9 mouse cellular contexts compared by ENCODE assay signal in genomic region chr2:127336497-127336832, GRCm38 (mm10). TPM values are rescaled to one million over a fixed set of nuclear protein-coding genes. Genes with fewer than 3 reads are reported as not detected.
DNase-seq lines count a peak whose midpoint lies in the region; ATAC-seq and TF ChIP-seq lines count a peak whose summit lies in the region.
"Had no signal": no experiment of that assay in that cellular context is flagged by ENCODE, and none has a peak within 500 bp of the region (broad histone marks: within the 10 kb centered on the region; RNA-seq: fewer than 3 reads in every experiment).

No protein-coding gene starts in this region.

- ATAC-seq in heart, embryonic 15.5 days (replicated peaks; ENCODE audit: insufficient number of reproducible peaks, insufficient read depth, low FRiP score, low read depth) = no peak
- no peak for ATAC-seq in forebrain, postnatal 0 days
- ATAC-seq in liver, postnatal 0 days = no peak

- peak overlapping the region; percentile 66 for H3K9ac ChIP-seq in heart, embryonic 15.5 days
- peak overlapping the region; percentile 69 for H3K9ac ChIP-seq in forebrain, postnatal 0 days
- H3K9ac ChIP-seq in liver, postnatal 0 days (replicated peaks) = peak overlapping the region; percentile 63

- no peak for DNase-seq in heart, adult 11 months
- peak; percentile 36 for DNase-seq in MN1 (ENCODE audit: low spot score)
- DNase-seq in forebrain, postnatal 0 days = no peak
- DNase-seq in liver, postnatal 0 days = no peak
- DNase-seq in frontal cortex, postnatal 10 days (ENCODE audit: low spot score in 2 of 2) = no peak
- no peak for DNase-seq in c-Kit-positive CD71-positive TER-119-positive erythroid progenitor cells, embryonic 14.5 days (ENCODE audit: low spot score)
- no peak for DNase-seq in layer of hippocampus, adult 8-10 months (ENCODE audit: low spot score in 2 of 2)

- no peak for TF ChIP-seq CTCF in forebrain, postnatal 0 days (IDR thresholded peaks at IDR 0.05; ENCODE audit: low read depth)
- no peak for TF ChIP-seq CTCF in liver, postnatal 0 days (IDR thresholded peaks at IDR 0.05; ENCODE audit: low read depth)

- no peaks in the 10 kb centered on the region for H3K36me3 ChIP-seq in heart, embryonic 15.5 days
- H3K36me3 ChIP-seq in forebrain, postnatal 0 days (ENCODE audit: insufficient read depth) = no peaks in the 10 kb centered on the region
- no peaks in the 10 kb centered on the region; the same call in 1 of the 2 replicates for H3K36me3 ChIP-seq in liver, postnatal 0 days (replicated peaks; ENCODE audit: insufficient read depth, low read length)

- H3K4me1 ChIP-seq in heart, embryonic 15.5 days (replicated peaks) = peaks cover 38% of the 10 kb centered on the region
- no peaks in the 10 kb centered on the region for H3K4me1 ChIP-seq in forebrain, postnatal 0 days (ENCODE audit: insufficient read depth)
- H3K4me1 ChIP-seq in liver, postnatal 0 days (ENCODE audit: insufficient read depth) = peaks cover 20% of the 10 kb centered on the region

- TF ChIP-seq EP300 in liver, postnatal 0 days (IDR thresholded peaks at IDR 0.05; ENCODE audit: low read depth) = no peak

- peak overlapping the region; percentile 93 for H3K4me2 ChIP-seq in heart, embryonic 15.5 days
- peak overlapping the region; percentile 89 for H3K4me2 ChIP-seq in forebrain, postnatal 0 days (ENCODE audit: low read depth)
- H3K4me2 ChIP-seq in liver, postnatal 0 days (ENCODE audit: low read depth, low read length) = peak overlapping the region; percentile 89

- WGBS in heart, embryonic 15.5 days = 2% methylated on average over 33 of the region's 33 CpGs
- 7% methylated on average over 33 of the region's 33 CpGs for WGBS in forebrain, postnatal 0 days
- WGBS in liver, postnatal 0 days (ENCODE audit: insufficient replicate concordance) = 6% methylated on average over 33 of the region's 33 CpGs

- no peaks in the 10 kb centered on the region for H3K9me3 ChIP-seq in heart, embryonic 15.5 days (replicated peaks)
- H3K9me3 ChIP-seq in forebrain, postnatal 0 days (ENCODE audit: low read length) = no peaks in the 10 kb centered on the region
- H3K9me3 ChIP-seq in liver, postnatal 0 days (ENCODE audit: low read length) = no peaks in the 10 kb centered on the region

- peak overlapping the region; percentile 79 for H3K27ac ChIP-seq in heart, embryonic 15.5 days
- H3K27ac ChIP-seq in forebrain, postnatal 0 days (ENCODE audit: low read depth, low read length) = no peak overlapping the region
- H3K27ac ChIP-seq in liver, postnatal 0 days (ENCODE audit: low read depth) = peak overlapping the region; percentile 57; the same call in 1 of the 2 replicates

- peaks cover 14% of the 10 kb centered on the region for H3K27me3 ChIP-seq in heart, embryonic 15.5 days
- peaks cover 15% of the 10 kb centered on the region for H3K27me3 ChIP-seq in forebrain, postnatal 0 days (ENCODE audit: insufficient read depth, low read length)
- peaks cover 12% of the 10 kb centered on the region for H3K27me3 ChIP-seq in liver, postnatal 0 days (ENCODE audit: insufficient read depth, low read length)
- H3K27me3 ChIP-seq: Patski had no signal

- H3K4me3 ChIP-seq in heart, embryonic 15.5 days = peak overlapping the region; percentile 61
- H3K4me3 ChIP-seq in forebrain, postnatal 0 days (ENCODE audit: low read depth, low read length) = peak overlapping the region; percentile 61
- H3K4me3 ChIP-seq in liver, postnatal 0 days (ENCODE audit: low read depth, low read length) = peak overlapping the region; percentile 61

RNA-seq across cellular contexts. Expression of gene Dusp2, which starts 0.5 kb away (rescaled TPM):
- polyA plus RNA-seq in heart, embryonic 15.5 days (2015; fragmentation: Nextera tagmentation; extraction: Ambion mirVana) = 11.6 and 16.7 TPM in 2 replicates
- 10.0 and 13.9 TPM in 2 replicates for total RNA-seq in forebrain, postnatal 0 days (2014; rRNA removed)
- 19.1 and 20.2 TPM in 2 replicates for polyA plus RNA-seq in forebrain, postnatal 0 days (2015; fragmentation: Nextera tagmentation; extraction: Ambion mirVana)
- polyA plus RNA-seq in liver, postnatal 0 days (2015; fragmentation: Nextera tagmentation; extraction: Ambion mirVana) = 5.6 and 5.9 TPM in 2 replicates
- total RNA-seq in layer of hippocampus, adult 8-10 months (2022) = 1 to 10 TPM in 3 of 4 experiments, under 1 TPM in 1; 0.99 to 1.6 (median 1.2) TPM

RNA-seq across cellular contexts. Expression of gene Astl, which starts 2.0 kb away (rescaled TPM):
- 0.08 TPM in 1 of 2 replicates, not detected in the other for polyA plus RNA-seq in heart, embryonic 15.5 days (2015; fragmentation: Nextera tagmentation; extraction: Ambion mirVana)
- not detected in 2 replicates for total RNA-seq in forebrain, postnatal 0 days (2014; rRNA removed)
- polyA plus RNA-seq in forebrain, postnatal 0 days (2015; fragmentation: Nextera tagmentation; extraction: Ambion mirVana) = not detected in 2 replicates
- polyA plus RNA-seq in liver, postnatal 0 days (2015; fragmentation: Nextera tagmentation; extraction: Ambion mirVana) = not detected in 2 replicates
- not detected for total RNA-seq in layer of hippocampus, adult 8-10 months (2022)
- polyA plus RNA-seq: Patski had no signal

RNA-seq across cellular contexts. Expression of gene Adra2b, which starts 26.5 kb away (rescaled TPM):
- 1.1 and 1.3 TPM in 2 replicates for polyA plus RNA-seq in heart, embryonic 15.5 days (2015; fragmentation: Nextera tagmentation; extraction: Ambion mirVana)
- total RNA-seq in forebrain, postnatal 0 days (2014; rRNA removed) = 0.46 and 0.67 TPM in 2 replicates
- polyA plus RNA-seq in forebrain, postnatal 0 days (2015; fragmentation: Nextera tagmentation; extraction: Ambion mirVana) = 0.38 and 0.80 TPM in 2 replicates
- 4.7 and 4.8 TPM in 2 replicates for polyA plus RNA-seq in liver, postnatal 0 days (2015; fragmentation: Nextera tagmentation; extraction: Ambion mirVana)
- under 1 TPM in 3 of 4 experiments, not detected in 1; 0.09 to 0.41 (median 0.12) TPM for total RNA-seq in layer of hippocampus, adult 8-10 months (2022)
- polyA plus RNA-seq: Patski had no signal
